Mouse (Mus musculus) myocyte (in vitro differentiated cells): ENCODE data around the gene Lrfn2. TPM values are rescaled to one million over a fixed set of nuclear protein-coding genes. Genes with fewer than 3 reads are reported as not detected.

Experiments
- H3K27me3 ChIP-seq: one replicate; pipeline ENCODE4 v1.6.1; 2011; ENCODE audit not compliant: control insufficient read depth, insufficient read depth, insufficient read length
- H3K36me3 ChIP-seq: one replicate; pipeline ENCODE4 v1.6.1; 2011; ENCODE audit not compliant: control insufficient read depth, insufficient read depth
- H3K4me2 ChIP-seq: one replicate; pipeline ENCODE4 v1.6.1; 2011; ENCODE audit warnings: low read depth, control low read depth
- H3K4me3 ChIP-seq: one replicate; pipeline ENCODE4 v1.5.1; 2011; ENCODE audit warnings: mild to moderate bottlenecking, control low read depth, moderate library complexity
- H3K79me2 ChIP-seq: one replicate; pipeline ENCODE4 v1.6.1; 2011; ENCODE audit not compliant: control insufficient read depth, insufficient read depth
- H3ac ChIP-seq: one replicate; pipeline ENCODE4 v1.6.1; 2011; ENCODE audit not compliant: control insufficient read depth, insufficient read length
- CEBPB ChIP-seq: IDR thresholded peaks from 2 replicates; pipeline ENCODE4 v1.6.1; 2011; ENCODE audit warnings: mild to moderate bottlenecking, moderate library complexity; ENCODE audit not compliant: poor library complexity, insufficient read depth, severe bottlenecking
- E2F4 ChIP-seq: IDR thresholded peaks from one replicate; pipeline ENCODE4 v1.6.1; 2011; ENCODE audit warnings: mild to moderate bottlenecking, control low read depth, moderate library complexity; ENCODE audit not compliant: insufficient read depth
- MAX ChIP-seq: IDR thresholded peaks from one replicate; pipeline ENCODE4 v1.6.1; 2011; ENCODE audit warnings: low read depth, mild to moderate bottlenecking, control low read depth
- MYOD1 ChIP-seq, 3 experiments: IDR thresholded peaks; one replicate each; pipeline ENCODE4 v1.6.1; 2011; ENCODE audit warnings: control low read depth in 2 of 3, low read depth in 2 of 3, mild to moderate bottlenecking in 2 of 3, moderate library complexity in 1 of 3; ENCODE audit not compliant: insufficient read length in 2 of 3, control insufficient read depth in 1 of 3
- MYOG ChIP-seq, 3 experiments: IDR thresholded peaks; one replicate each; pipeline ENCODE4 v1.6.1; 2011; ENCODE audit warnings: control low read depth in 2 of 3, low read depth in 2 of 3, mild to moderate bottlenecking in 2 of 3; ENCODE audit not compliant: insufficient read length in 2 of 3, control insufficient read depth in 1 of 3, insufficient read depth in 1 of 3
- POLR2A ChIP-seq: IDR thresholded peaks from one replicate; pipeline ENCODE4 v1.6.1; 2011; ENCODE audit warnings: low read depth, mild to moderate bottlenecking, control low read depth, moderate library complexity; ENCODE audit not compliant: insufficient read length
- POLR2AphosphoS2 ChIP-seq: IDR thresholded peaks from one replicate; pipeline ENCODE4 v1.6.1; 2011; ENCODE audit warnings: low read depth, control low read depth; ENCODE audit not compliant: insufficient read length
- REST ChIP-seq: IDR thresholded peaks from one replicate; pipeline ENCODE4 v1.6.1; 2011; ENCODE audit warnings: mild to moderate bottlenecking, control low read depth, moderate library complexity; ENCODE audit not compliant: insufficient read depth, insufficient read length
- SRF ChIP-seq: IDR thresholded peaks from one replicate; pipeline ENCODE4 v1.6.1; 2011; ENCODE audit warnings: low read depth; ENCODE audit not compliant: control insufficient read depth, insufficient read length
- TCF12 ChIP-seq: IDR thresholded peaks from one replicate; pipeline ENCODE4 v1.6.1; 2011; ENCODE audit warnings: mild to moderate bottlenecking, control low read depth; ENCODE audit not compliant: poor library complexity, insufficient read depth, severe bottlenecking
- TCF3 ChIP-seq: IDR thresholded peaks from one replicate; pipeline ENCODE4 v1.6.1; 2011; ENCODE audit warnings: low read depth, control low read depth; ENCODE audit not compliant: insufficient read length
- USF1 ChIP-seq: IDR thresholded peaks from one replicate; pipeline ENCODE4 v1.6.1; 2011; ENCODE audit warnings: low read depth, mild to moderate bottlenecking, control low read depth, moderate library complexity
- polyA plus RNA-seq: library from polyadenylated mRNA; unstranded; fragments of >200 nt; fragmentation: generic; extraction: Trizol; gene quantifications from one replicate; pipeline ENCODE4 v1.2.1, GENCODE M21; 2012; ENCODE audit warnings: missing spikeins

Gene Lrfn2
- polyA plus RNA-seq, 1 experiment: not detected

DNA sequence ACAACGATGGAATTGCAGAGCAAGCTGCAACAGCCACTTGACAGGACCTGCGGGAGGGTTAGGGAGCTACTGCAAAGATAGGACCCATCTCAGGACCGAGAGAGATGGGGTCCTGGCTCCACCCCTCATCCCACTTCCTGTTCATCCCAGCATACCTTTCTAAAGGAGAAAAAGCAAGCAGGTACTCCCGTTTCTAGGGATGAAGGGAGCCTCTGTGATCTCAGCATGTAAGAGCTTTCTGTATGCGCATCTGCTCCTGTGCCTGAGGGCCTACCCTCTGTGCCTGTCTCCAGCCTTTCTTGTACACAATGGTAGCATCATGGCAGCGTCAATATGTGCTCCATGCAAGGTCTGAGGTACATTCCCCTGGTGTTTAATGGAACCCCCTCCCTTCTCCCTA is 102.9 kb downstream of the Lrfn2 start:
- no peak overlapping the region for H3K4me2 ChIP-seq
- H3K79me2 ChIP-seq: no peaks in the 10 kb centered on the region
- no peaks in the 10 kb centered on the region for H3K36me3 ChIP-seq
- H3K27me3 ChIP-seq: no peaks in the 10 kb centered on the region
- TF ChIP-seq CEBPB (no peak), POLR2AphosphoS2 (no peak), MYOG (IDR thresholded peaks at IDR 0.05; ENCODE audit: control insufficient read depth in 1 of 3, insufficient read depth in 1 of 3, insufficient read length in 2 of 3, low read depth in 2 of 3) (no peak), TCF3 (no peak), MAX (no peak), POLR2A (no peak), SRF (no peak), TCF12 (no peak), REST (no peak), MYOD1 (IDR thresholded peaks at IDR 0.05; ENCODE audit: control insufficient read depth in 1 of 3, insufficient read length in 2 of 3, low read depth in 2 of 3) (no peak), USF1 (no peak), E2F4 (no peak)
- no peak overlapping the region for H3K4me3 ChIP-seq
- H3ac ChIP-seq: no peak overlapping the region

DNA sequence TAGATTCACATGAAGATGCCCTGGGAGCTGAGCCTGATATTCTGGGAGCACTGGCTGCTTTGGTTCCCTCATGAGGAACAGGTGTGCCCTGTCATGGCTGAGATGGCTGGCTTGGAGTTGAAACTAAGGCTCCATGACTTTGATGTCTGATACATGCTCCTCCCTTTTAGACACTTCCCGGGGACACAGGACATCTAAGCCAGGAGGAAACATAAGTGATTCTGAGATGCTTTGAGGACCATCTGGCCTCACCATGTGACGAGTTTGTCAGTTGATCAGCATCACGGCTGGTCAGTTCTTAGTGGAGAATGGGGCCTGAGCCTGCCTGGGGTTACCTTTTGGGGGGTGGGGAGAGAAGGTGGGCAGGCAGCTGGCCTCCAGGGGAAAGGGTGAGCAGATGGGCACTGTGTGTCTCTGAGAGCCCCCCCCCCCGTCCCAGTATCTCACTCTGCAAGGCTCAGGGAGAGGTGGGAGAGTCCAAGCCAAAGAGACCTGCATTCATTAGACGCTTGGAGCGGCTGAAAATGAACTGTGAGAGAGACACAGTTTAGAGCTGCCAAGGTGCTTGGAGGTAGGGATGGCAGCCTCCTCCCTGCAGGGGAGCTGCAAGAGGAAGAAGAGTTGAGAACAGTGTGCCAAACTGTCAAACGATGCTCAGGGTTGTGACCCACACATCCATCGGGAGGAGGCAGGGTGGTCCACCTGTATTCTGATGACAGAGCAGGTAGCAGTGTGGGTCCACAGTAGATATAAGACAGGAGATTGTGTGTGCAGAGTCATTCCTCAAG is 105.2 kb downstream of the Lrfn2 start:
- no peaks in the 10 kb centered on the region for H3K36me3 ChIP-seq
- no peaks in the 10 kb centered on the region for H3K27me3 ChIP-seq
- H3ac ChIP-seq: no peak overlapping the region
- H3K79me2 ChIP-seq: no peaks in the 10 kb centered on the region
- H3K4me2 ChIP-seq: no peak overlapping the region
- no peak for TF ChIP-seq MAX
- no peak for TF ChIP-seq USF1
- no peak for TF ChIP-seq MYOD1 (IDR thresholded peaks at IDR 0.05; ENCODE audit: control insufficient read depth in 1 of 3, insufficient read length in 2 of 3, low read depth in 2 of 3)
- no peak for TF ChIP-seq POLR2AphosphoS2
- no peak for TF ChIP-seq E2F4
- TF ChIP-seq CEBPB: no peak
- no peak for TF ChIP-seq REST
- TF ChIP-seq SRF: no peak
- no peak for TF ChIP-seq TCF3
- no peak for TF ChIP-seq MYOG (IDR thresholded peaks at IDR 0.05; ENCODE audit: control insufficient read depth in 1 of 3, insufficient read depth in 1 of 3, insufficient read length in 2 of 3, low read depth in 2 of 3)
- H3K4me3 ChIP-seq: no peak overlapping the region

DNA sequence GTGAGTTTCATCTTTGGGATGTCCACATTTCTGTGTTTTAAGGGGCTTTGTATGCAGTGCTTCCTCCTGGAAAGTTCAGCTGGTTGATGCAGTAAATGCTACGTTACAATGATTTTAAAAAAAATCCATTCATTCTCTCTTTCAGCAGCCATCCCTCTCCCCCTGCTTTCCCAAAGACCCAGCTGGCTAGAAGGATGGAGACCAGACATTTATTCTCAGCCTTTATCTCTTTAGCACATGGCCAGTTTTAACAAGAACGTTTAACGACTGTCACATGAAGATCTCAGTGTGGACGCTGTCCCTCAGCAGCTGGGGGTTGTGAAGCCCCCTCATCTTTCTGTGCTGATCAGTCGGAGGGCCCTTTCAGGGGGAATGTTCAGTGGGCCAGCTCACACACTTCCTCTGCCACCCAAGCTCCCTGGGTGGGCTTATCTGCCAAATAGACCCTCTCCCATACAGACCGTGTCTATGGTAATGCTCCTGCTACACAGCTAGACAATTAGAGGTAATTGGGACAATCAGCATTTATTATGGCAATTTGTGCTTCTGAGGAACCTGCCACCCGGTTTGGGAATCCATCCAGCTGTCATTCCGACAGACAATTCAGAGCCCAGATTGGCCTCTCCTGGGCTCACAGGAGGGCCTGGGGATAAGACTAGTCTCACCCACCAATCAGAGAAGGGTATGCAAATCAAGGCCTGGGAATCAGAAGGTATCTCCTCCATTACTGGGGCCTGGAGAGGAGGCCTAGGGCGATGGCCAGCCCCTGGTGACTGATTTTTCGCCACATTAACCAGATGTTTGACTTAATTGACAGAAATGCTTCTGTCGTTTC is 111.8 kb downstream of the Lrfn2 start:
- Histone ChIP-seq H3K4me2 (no peak overlapping the region), H3K79me2 (no peaks in the 10 kb centered on the region), H3K36me3 (no peaks in the 10 kb centered on the region), H3ac (no peak overlapping the region), H3K4me3 (no peak overlapping the region), H3K27me3 (no peaks in the 10 kb centered on the region)
- no peak for TF ChIP-seq TCF3
- TF ChIP-seq REST: no peak

DNA sequence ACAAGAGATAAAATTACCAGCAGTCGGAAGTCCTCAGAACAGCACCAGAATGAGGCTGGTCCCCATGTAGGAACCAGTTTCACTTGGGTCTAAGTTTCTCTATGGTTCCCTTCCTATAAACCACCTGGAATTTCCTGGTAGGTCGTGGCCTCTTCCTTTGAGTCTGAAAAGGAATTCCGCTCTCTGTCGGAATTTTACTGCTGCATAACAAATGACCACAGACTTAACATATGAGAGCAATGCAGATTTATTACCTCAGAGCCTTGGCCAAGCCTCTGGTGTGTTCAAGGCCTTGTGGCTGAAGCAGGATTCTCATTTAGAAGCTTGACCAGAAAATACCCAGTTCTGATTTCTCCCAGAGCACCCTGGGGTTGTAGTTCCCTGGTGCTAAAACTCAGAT is 115.7 kb downstream of the Lrfn2 start:
- H3K79me2 ChIP-seq: no peaks in the 10 kb centered on the region
- H3K4me2 ChIP-seq: no peak overlapping the region
- no peaks in the 10 kb centered on the region for H3K27me3 ChIP-seq
- no peak overlapping the region for H3ac ChIP-seq
- no peaks in the 10 kb centered on the region for H3K36me3 ChIP-seq
- no peak overlapping the region for H3K4me3 ChIP-seq
- TF ChIP-seq CEBPB (no peak), SRF (no peak), MAX (no peak)

DNA sequence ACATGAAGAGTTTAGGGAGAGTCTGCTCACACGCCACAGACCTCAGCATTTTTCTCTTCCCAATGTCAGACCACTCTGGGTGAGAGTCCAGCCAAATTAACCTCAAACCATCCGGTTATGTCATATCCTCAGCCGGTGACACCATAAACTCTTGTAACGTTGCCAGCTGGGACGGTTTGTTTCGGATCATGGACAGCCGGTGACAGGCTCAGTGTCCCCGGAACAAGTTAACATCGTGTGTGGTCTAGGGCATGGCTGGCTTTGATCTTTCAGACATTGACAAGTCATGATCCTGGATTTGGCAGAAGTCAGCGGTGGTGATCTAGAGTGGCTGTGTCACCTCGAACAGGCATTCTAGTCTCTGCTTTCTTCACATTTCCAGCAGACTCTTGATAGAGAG is 119.1 kb downstream of the Lrfn2 start:
- Histone ChIP-seq H3K36me3 (no peaks in the 10 kb centered on the region), H3K27me3 (no peaks in the 10 kb centered on the region), H3K4me2 (no peak overlapping the region), H3K79me2 (no peaks in the 10 kb centered on the region), H3K4me3 (no peak overlapping the region), H3ac (no peak overlapping the region)
- TF ChIP-seq MYOD1 (IDR thresholded peaks at IDR 0.05; ENCODE audit: control insufficient read depth in 1 of 3, insufficient read length in 2 of 3, low read depth in 2 of 3) (no peak), POLR2AphosphoS2 (no peak), REST (no peak), USF1 (no peak), TCF3 (no peak), POLR2A (no peak), SRF (no peak), MYOG (IDR thresholded peaks at IDR 0.05; ENCODE audit: control insufficient read depth in 1 of 3, insufficient read depth in 1 of 3, insufficient read length in 2 of 3, low read depth in 2 of 3) (no peak), MAX (no peak), TCF12 (no peak)
